Mouse (Mus musculus) right cerebral cortex, postnatal 36 days (tissue): ENCODE results near the gene 1700010B08Rik.

ENCODE experiments used
- DNase-seq, 2 experiments: peaks; one replicate each; pipeline ENCODE4 v3.0.0; 2022; ENCODE audit warnings: low spot score in 2 of 2, mixed read lengths in 1 of 2

Gene 1700010B08Rik

DNA sequence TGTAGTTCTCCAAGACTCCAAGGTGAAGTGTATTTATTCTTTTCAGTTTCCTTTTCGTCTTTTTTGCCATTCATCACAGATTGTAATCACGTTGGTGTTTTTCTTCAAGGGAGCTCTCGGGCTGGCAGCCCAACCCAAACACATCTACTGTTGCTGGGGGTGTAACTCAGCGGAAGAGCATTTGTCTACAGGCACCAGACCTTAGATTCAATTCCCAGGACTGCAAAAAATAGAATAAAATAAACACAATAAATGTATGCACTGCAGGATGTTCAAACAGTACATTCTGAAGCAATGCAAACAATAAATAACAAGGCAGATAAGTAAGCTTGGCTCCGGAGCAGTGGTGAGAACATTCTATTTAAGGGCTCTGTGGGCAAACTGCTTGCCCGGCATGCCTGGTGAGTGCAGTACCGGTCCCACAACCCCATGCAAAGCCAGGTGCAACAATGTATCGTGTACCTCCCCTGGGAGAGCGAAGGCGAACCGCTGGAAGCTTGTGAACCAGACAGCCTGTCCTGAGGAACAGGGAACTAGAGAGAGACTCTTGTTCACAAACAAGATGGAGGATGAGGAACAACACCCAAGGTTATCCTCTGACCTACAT, 3.1 kb downstream of the 1700010B08Rik start:
- DNase-seq = no peak

DNA sequence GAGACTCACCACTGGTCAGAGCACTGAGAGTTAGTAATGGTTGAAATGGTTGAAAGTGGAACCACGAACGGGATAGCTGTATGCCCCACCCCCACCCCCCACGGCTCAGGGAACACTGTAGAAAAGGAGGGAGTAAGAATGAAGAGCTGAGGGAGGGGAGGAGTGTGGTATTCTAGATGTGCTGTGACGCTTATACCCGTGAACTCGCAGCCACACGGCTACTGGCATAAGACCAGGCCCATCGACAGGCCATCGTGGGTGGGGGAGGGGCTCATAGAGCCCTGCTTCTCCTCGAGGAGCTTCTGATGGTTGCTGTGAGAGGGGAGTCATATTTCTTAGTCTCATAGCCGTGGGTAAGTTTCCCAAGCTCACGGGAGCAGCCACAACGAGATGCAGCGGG, 5.2 kb downstream of the 1700010B08Rik start:
- no peak for DNase-seq

DNA sequence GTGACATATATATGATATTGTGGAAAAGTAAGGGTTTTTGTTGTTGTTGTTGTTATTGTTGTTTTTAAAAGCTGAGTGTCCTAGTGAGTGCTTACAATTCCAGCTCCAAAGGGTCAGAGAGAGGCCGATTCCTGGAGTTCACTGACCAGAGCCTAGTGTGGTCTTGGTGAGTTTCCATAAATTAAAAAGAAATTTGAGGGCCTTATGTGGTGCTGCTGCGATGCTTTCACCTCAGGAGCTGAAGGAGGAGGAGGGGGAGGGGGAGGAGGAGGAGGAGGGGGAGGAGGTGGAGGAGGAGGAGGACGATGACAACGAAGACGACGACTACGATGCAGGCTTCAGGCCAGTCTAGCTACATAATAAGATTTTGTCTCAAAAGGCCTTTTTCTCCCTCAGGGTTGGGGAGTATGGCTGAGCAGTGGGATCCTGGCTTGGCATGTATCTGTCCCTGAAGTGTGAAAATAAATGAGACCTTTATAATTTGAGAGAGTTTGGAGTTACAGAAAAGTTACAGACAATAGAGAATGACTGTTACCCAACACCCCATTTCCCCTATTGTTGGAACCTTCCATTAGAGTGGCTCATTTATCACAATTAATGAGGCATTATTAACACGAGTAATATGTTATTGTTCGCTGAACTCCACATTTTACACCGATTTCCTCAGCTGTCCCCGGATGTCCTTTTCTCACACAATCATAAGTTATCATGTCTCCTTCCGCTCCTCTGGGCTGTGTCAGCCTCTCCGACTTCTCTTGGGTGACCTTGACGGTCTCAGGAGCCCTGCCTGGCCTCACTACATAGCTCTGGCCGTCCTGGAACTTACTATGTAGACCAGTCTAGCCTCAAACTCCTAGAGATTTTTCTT, 6.0 kb downstream of the 1700010B08Rik start:
- DNase-seq = no peak

DNA sequence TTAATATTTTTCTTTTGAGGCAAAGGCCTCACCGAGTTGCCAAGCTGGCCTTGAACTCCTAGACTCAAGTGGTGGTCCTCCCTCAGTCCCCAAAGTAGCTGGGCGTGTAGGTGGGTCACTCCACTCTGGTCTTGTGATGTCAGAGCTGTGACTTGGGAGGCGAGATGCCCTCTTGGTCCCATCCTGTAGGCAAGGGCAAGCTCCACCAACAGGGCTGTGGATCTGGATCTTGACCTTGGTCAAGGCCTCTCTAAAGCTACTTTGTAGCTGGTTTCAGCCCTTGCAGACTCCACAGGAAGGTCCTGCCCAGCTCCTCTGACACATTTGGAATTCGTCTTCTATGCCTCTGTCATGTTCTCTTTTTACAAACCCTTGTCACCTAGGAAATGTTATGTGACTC, 6.6 kb downstream of the 1700010B08Rik start:
- DNase-seq = no peak

DNA sequence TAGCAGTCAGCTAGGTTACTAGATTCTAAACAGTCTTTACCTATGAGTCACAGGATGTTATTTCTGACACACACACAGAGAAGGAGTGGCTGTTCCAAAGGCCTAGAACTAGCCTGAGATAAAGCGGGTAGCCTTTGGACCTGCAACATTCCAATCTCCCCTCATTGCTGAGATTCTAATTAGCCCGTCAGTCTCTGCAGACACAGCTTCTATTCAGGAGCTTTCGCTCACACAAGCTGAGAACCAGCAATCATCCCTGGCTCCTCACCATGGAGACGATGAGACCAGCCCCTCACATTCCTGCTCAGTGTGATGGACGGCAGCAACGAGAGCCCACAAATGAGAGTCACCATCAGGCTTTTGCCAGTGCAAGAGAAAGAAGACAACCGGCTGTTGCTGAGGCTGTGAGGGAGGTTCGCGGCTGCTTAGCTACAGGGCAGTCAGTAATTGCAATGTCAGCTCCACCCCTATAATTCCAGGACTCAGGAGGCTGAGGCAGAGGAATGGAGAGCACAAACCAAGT, 11.3 kb downstream of the 1700010B08Rik start:
- no peak for DNase-seq

DNA sequence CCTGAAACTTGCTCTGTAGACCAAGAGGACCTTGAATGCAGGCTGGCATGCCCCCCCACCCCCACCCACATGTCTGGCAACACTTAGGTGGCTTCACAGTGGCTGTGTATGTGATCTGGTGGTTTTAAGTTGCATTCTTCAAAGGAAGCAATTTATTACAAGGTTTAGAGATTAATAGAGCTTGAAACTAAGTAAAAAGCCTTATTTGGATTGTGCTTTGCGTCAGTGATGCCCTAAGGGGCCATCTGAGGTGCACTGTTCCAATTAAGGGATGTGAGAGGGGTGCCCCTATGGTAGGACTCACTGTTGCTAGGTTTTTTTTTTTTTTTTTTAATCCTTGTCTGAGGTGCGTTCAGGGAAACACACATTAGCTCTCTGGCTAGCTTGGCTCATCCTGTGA, 15.2 kb downstream of the 1700010B08Rik start:
- no peak for DNase-seq

DNA sequence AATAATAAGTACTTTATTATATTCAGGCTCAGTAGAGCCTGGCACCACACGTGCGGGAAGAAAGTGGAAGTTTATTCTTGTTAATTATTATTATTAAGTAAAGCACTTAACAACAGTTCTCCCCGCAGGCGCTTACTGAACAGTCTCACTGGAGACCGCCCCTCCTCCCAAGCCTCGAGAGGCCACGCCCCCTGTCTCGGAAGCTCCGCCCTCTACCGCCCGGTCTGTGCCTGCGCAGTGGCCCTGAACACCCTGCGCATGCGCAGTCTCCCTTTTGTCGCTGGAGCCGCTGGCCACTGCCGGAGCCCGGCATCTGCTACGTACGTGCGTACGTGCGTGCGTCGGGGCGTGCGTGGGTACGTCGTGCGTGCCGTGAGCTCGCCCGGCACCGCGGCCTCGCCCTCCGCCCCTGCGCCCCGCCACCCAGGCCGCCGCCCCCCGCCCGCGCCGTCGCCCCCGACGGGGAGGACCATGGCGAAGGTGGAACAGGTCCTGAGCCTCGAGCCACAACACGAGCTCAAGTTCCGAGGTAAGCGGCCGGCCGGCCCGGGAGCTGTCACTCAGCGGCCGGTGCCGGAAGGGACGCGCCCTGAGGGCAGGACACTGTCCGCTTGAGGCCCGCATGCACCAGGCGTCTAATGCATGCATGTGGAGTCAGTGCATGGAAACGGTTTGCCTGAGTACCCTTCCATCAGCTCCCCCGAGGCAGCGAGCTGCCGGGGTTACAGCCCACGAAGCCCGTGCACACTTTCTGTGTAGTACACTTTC, 18.2 kb downstream of the 1700010B08Rik start, which contains the start of gene Vapb:
TSS of gene Vapb (plus strand) at position 290 of the 768 bp plus-strand sequence.
- peak; percentile 98 for DNase-seq

DNA sequence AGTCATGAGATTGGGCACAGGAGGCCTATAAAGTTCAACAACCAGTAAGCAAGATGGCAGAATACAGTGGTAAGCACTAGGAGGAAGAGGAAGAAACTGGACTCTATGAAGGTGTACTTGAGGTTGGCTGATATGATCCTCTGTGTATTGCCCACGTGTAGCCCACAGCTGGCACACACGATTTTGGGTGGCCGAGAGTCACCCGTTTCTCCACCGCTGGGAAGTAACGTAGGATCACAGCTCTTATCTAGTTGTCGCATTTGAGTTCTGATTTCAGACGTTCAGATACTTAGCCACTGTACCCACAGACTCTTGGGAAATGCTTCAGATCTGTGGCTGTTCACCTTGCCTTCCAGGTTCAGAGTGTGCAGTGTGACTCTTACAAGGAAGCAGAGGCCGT, 19.0 kb downstream of the 1700010B08Rik start:
- no peak for DNase-seq

DNA sequence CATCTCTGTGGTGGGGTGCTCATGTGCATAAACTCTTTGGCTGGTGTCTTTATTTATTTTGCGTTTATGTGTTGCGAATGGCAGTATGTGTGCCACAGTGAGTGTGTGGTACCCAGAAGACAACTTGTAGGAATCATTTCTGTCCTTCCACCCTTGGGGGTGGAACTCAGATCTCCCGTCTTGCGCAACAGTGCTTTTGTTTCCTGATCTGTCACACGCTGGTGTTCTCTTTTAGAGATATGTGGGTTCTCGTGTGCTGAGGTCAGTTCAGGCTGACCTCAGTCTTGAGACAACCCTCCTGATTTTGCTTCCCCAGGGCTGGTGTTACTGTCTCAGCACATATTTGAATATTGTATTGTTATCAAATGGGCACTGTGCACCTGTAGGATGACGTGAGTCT, 19.9 kb downstream of the 1700010B08Rik start:
- DNase-seq = no peak

DNA sequence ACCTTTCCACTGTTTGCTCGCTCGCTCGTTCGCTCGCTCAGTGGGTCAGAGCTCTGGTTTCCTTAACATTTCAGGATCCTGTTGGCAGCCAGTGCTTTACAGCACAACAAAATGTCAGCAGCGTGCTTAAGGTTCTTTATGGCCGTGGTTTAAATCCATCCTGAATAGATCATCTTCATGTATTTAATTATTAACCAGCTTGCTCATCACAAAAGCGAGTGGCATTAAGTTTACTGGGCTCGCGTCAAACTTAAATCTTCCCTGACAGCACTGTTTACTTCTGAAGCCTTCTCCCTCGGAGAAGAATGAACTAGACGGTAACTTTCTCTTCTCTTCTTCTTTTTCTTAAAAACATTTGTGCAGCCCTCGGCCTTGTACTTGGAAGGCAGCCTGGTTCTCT, 22.9 kb downstream of the 1700010B08Rik start:
- no peak for DNase-seq

DNA sequence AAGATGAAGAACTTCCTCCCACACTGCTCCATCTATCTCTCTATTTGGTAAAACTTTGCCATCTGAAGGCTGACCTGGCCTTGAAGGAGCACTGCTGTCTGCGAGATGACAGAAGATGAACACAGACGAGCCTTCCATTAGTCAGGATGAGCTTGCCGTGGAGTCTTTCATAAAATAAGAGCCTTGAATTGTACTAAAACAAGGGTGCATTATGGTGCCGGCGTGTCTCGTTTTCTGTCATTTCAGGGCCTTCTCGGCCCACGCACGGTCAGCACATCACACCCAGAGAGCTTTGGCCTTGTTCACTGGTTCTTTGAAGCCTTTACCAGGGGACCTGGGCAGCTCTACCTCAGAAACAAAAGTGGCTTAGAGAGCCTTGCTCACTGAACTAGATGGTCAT, 23.5 kb downstream of the 1700010B08Rik start:
- no peak for DNase-seq

DNA sequence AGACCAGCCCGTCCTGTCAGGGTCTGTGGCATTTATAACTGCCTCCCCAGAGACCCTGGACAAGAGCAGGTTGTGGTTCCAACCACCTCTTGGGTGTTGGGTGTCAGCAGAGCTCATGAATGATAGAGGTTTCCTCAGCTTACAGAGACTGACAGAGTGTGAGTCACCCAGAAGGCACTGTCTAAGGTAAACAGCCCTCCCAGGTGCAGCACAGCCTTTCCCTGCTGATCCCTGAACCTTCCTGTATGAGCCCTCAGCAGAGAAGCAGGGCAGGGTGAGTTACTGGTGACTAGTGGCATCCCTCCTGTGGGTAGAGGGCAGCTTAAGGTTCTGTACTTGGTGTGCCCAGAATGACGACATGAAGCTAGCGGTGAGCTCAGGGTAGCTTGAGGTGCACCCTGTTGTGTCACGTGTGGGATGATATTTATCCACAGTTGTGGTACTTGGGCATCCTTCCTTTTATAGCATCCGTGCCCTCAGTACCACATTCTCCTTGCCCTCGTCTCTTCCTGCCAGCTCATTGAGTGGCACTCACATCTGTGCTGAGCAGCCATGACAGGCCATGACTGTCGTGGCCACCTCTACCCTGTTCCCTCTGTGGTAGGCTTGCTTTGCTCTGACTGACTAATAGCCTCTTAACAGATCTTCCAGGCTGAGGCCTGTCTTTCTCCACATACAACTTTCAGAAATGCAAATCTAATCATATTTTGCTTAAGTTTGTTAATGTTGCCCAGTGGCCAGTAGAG, 25.0 kb downstream of the 1700010B08Rik start:
- DNase-seq = no peak

DNA sequence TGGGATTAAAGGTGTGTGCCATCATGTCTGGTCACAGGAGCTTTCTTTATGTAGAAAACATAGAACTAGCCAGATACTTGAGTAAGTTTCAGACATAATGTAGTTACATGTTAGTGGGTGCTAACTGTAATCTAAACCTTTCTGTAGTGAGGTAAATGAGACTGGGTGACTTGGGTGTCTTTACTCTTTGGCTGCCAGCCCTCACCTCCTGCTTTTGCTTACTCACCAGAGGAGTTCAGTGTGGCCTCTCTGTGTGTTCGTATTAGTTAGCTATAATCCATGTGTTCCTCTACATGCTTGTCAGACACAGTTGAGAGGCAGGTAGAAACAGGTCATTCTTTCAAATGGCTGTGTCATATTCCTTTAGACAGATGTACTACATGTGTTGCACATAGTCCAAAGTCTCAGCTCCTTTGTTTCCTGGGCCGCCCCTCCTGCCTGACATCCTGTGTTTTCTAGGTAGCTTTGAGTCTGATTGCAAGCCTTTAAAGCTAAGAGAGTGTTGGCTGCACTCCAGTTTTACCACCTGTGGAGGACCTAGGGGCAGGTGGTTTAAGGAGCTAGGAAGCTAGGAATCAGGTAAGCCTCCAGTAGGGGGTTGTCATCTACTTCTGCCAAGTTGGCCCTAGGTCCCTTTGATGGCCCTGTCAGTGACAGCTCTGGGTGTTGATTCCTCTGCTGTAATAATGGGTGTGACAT, 29.9 kb downstream of the 1700010B08Rik start:
- no peak for DNase-seq

DNA sequence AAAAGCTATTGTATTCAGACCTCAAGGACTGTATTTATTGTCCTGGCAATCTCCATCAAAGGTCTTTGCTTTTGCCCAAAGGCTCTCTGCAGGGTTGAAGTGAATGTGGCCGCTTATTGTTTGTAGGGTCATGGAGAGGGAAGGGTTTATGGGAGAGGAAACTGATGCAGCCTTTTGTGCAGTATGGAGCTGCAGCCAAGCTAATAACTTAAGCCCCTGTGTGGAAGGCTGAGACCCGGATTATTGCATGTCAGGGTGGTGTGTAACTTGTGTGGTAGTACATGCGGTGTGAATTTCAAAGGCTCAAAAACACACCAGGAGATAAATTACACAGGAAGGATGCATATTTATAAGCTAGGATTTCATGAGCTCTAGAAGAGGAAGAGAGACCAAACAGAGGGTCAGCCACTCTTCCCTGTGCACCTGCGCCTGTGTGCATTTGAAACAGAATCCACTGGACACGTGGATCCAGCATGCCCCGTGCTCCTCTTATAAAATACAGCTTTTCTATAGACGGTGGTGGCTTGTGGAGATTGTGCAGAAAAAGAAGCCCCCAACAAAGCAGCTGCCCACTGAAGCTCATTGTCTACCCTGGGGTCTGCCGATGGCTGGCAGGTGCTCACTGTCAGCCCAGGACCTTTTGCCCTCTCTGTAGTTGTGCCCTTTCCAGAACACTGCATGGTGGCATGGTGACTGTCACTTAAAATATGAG, 36.4 kb downstream of the 1700010B08Rik start:
- no peak for DNase-seq

DNA sequence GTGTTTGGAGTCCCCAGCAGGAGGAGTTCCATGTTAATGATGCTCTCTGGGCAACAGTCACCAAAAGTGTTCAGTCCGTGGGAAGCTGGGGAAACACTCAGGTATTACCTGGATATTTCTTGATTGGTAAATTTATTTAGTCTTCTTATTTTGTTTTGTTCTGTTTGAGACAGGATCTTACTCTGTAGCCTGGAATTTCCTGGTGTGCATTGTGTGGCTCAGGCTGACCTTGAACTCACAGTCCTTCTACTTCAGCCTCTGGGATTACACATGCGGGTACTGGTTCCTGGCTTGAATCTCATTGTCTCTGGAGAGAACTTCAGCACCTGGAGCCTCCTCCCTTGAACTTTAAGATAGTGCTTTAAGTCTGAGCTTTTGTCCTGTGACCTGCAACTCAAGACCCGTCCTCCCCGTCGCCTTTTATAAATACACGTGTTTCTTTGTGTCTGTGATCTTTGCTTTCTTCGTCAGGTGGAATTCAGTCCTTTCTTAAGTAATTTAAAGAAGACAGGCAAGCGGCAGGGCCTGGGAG, 38.5 kb downstream of the 1700010B08Rik start:
- DNase-seq = no peak

DNA sequence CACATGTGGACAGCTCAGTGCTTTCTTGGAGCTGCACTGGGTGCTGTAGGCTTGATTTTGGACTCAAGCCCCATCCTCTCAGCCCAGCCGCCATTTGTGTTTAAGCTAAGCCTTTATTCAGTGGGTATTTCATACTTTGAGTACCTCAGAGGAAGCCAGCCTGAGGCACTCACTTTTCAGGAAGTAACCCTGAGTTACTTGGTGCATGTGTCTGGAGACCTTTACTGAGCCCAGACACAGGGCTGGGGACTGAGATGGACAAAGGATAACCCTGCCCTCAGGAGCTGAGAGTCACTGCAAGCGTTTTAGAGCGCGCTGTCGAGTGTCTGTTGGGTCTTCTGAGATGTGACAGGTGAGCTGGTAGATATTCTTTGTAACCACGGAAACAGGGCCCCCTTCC, 41.4 kb downstream of the 1700010B08Rik start:
- no peak for DNase-seq

DNA sequence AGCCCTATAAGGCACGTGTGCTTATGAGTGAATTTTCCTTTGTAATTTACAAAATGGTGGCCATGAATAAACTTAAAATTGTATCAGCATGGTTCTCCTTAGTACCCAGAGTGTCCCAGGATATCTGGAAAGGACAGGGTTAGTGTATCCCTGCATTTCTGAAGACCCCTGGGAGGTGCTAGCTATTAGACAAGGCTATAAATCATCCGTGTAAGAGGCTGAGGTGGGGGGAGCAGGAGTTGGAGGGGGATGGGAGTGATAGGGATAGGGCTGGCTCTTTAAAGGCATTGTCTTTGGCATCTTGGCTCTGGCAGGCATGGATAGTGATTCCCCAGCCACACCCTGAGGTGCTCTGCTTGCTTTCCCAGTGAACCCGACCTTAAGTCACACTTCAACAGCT, 45.4 kb downstream of the 1700010B08Rik start:
- no peak for DNase-seq

DNA sequence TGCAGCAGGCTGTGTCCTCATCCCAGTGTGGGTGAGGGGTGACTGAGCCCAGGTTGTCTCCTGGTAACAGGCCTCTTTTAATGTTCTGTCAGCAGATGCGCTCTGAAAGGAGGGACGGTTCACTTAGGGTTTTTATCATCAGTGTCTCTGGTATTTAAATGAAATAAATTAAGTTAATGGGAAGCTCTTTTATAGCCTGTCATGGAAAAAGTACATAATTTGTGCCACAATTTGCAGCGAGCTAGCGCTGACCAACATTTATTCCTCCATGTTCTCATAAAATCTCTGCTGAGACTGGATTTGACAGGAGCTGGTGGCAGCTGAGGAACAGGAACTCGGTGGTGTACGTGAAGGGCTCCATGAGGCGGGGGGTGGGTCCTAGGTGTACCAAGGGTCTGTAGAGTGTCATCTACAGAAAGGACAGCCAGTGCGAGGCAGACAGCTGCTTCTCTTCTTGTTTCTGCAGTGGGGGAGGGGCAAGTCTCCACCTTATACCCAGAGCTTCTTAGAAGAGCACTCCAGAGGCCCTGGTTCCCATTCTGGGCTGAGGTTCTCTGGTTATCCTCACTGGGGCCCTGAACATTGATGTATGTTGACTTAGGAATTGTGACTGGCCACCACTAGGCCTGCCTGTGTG, 48.9 kb downstream of the 1700010B08Rik start:
- no peak for DNase-seq

DNA sequence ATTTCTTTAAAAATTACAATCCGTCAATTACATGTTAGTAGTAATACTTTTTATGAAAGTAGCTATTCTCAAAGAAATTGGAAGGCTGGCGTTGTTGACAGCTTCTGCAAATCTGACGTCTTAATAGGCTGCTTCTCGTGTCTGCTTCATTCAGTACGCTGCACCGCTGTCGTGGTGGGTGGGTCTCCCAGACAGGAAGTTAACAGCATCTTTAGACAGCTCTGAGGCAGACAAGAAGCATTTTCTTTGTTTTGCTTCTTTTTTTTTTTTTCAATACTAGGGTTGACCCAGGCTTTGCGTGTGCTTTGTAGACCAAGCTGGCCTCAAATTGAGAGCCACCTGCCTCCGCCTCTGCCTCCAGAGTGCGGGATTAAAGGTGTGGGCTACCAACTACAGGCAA, 50.0 kb downstream of the 1700010B08Rik start:
- no peak for DNase-seq

DNA sequence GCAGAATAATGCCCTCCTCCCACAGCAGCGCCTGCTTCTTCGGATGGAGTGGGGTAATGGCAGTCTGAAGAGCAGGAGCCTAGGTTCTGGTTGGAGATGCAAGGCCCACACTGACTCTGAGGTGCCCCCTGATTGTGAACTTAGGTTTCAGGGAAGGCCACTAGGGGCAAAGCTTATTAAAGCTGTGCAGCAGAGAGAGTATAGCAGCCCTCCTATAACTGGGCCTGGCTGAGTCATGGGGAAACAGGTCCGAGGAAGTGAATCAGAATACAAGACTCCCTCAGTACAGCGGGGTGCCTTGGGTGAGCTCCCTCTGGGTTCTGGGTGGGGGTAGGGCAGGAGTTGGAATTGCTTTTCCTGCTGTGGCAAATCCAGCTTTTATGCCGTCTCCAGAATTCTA, 51.4 kb downstream of the 1700010B08Rik start:
- DNase-seq = no peak
